Mouse (Mus musculus): ENCODE data around the gene Nup43. TPM values are rescaled to one million over a fixed set of nuclear protein-coding genes. Genes with fewer than 3 reads are reported as not detected.
"Not testable (repeated sequence)": the region's sequence is repeated elsewhere in the genome, so short reads cannot be mapped to it uniquely, and the experiment has no call there.

Nup43 gene
- total RNA-seq (2021): 10 to 100 TPM; 14.8 to 15.5 TPM

DNA sequence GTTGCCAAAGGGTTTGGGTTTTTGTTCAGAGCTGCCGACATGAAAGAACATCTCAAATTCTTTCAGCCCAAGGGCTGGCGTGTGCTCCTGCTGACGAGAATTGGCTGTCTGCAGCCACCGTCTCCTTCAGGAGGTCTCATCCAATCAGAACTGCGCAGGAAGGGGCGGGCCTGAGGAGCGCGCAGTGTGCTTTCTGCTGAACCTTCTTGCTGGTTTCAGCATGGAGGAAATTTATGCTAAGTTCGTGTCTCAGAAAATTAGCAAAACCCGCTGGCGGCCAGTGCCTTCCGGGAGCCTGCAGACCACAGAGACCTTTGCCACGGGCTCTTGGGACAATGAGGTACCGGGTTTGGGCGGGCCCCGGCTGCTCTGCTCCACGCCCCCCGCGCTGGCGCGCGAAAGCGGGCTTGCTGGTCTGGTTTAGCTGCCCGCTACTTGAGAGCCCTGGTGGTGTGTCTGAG, at the start of gene Nup43:
Gene Nup43, plus strand, starts transcription at position 162 of the 461 bp plus-strand sequence.
- peak; percentile 93 for DNase-seq

DNA sequence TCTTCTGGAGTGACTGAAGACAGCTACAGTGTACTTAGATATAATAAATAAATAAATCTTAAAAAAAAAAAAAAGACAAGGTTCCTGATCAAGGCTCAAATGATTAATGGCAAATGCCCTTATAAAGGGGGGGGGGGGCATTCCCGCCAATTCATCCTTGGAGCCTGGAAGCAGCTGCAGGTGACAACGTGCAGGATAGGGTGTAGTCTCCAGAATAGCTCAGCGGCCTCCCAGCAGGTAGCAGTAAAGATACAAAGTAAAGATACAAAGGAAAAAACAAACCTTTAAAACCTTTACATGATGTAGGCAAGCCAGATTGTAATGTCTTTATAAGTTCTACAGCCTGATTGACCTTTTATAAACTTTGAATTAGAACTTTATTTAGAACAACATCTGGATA, 49.7 kb upstream of the Nup43 start:
- DNase-seq: not testable (repeated sequence)

DNA sequence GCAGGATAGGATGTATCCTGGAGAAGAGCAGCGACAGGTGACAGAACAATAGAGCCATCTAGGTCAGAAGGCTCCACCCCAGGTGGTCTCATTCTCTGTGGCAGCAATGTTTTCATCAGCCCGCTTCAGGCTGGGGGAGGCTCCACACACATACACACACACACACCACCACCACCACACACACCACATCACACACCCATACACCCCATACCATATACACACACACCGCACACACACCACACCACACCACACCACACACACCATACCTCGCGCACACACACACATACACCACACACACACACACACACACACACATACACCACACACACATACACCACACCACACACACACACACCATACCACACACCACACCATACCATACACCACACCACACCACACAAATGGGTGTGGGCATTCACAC, 47.5 kb upstream of the Nup43 start:
- DNase-seq: no peak

DNA sequence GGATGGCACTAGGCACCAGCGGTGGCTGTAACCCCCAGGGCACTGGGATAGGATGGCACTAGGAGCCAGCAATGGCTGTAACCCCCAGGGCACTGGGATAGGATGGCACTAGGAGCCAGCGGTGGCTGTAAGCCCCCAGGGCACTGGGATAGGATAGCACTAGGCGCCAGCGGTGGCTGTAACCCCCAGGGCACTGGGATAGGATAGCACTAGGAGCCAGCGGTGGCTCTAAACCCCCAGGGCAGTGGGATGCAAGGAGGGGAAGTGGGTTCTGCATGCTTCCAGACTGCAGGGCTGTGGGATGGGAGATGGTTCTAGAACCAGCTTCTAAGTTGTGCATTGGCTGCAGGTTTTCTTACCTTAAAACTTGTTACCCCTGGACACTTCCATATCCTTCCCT, 46.6 kb upstream of the Nup43 start:
- no peak for DNase-seq

DNA sequence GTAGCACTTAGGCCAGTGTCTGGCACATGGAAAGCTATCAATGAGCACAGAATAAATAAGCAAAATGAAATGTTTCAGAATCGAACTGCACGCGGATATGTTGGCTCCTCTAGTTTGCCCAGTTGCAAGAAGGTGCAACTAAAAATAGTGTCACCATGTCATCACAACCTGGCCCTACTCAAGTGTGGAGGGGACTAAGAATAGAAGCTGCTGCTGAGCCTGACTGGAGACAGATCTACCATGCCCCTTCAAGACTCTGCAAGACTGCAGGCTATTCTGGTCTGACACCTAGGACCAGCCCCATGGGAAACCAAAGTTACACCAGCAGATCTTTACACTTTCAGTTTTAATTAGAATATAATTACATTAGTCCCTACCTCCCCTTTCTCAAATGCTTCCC, 44.9 kb upstream of the Nup43 start:
- no peak for DNase-seq

DNA sequence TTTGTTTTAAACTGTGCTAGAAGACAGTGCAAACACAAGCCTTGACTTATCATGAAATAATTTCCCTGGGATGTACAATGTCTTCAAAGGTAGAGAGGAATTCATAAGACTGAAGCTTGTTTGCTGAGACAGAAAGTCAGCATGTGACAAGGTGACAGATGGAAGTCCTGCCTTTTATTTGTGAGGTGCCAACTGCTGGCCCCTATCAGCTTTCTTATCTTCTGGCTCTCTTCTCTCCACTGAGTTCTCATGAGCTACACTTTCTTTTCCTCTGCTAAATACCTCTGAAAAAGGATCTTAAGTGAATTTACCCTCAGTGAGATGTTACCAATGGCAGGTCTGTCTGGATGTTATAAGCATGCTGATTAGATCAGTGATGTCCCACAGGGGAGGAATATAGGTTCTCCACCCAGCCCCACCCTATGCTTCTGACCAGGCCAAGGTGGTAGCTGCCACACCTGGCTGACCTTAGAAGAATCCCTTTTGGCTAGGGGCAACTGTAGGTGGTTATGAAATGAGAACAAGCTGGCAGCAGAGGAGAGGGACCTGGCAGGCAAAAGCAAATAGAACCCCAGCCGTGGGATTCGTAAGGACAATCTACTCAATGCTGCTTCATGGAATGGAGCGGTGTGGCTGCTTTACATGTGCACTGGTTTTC, 43.3 kb upstream of the Nup43 start:
- no peak for DNase-seq

DNA sequence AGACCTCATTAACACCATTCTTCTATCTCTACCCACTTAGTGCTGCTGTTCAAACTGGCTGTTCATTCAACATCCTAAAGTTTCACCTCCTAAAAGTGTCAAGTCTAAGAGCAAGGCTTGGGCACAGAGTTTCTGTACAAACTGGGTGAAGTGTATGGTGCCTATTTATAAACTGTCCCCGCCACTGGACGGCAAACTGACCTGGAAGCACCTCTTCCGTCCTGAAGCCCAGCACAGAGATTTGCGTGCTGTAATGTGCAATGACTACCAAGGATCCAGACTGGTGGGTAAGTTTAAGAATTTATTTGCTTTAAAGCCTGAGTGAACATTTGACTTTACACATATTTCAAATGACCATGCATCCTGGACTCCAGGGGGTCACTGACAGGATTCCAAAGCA, 38.2 kb upstream of the Nup43 start:
- DNase-seq: peak; percentile 28

DNA sequence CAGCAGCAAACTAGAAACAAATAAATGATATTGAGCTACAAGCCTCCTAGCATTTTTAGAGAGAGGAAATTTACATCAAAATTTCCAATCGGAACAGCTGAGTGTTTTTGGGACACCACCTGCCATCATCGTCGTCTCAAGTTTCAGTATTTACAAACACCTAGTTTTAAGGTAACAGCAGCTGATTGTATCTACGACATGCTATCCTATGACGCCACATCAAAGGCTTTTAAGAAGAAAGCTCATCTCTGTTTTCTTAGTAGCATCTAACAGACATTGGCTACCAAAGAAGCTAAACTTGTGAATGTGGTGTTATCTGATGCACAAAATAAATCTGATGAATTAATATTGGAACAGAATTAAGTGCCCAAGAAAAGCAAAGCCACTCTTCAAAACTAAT, 37.0 kb upstream of the Nup43 start:
- DNase-seq: no peak

DNA sequence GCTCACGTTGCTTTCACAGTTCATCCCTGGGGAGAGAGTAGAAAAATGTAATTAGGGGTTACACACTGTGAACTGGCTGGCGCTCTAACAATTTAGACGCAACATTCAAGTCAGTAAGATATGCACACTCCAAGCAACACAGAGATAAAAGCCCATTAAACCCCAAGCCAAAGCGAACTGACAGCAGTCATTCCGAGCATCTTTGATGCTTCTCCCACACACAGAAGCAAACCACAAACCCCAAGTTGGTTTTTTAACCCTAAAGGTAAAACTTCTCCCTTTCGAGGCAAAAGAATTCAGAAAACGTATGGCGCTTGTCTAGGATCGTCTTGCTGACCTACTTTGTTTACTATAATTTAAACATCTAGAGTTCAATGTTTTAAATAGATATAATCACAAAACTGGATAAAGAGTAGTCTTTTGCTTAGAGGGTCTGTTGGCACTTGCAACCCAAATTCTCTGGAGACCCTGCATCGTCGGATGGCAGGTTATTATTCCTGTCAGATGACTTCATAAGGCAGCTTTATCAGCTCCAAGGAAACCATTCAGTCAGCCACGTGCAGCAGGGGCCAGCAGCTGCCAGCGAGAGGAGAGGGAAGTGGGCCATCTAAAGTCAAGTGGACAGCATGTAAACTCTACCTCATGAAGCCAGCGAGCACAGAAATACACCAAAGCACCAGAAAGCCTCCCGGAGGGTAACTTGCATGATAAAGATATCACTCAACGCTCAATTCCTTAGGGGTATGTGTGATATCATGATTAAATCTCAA, 36.2 kb upstream of the Nup43 start:
- peak; percentile 17 for DNase-seq

DNA sequence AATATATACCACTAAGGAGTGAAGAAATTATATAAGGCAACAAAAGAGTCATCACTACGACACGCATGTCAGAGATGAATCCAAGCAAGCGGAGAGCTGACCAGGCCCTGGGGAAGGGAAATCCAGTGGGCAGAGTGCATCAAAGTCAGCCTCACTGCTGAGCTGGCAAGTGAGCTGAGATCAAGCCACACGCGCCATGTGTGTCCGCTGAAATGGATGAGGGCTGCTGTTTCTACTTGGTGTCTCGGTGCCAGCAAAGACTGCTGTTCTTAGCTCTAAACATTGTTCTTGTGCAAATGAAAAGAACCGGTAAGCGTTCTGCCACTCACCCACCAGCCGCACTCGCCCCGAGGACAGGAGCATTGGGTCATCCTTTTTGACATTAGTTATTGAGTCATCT, 26.9 kb upstream of the Nup43 start:
- no peak for DNase-seq

DNA sequence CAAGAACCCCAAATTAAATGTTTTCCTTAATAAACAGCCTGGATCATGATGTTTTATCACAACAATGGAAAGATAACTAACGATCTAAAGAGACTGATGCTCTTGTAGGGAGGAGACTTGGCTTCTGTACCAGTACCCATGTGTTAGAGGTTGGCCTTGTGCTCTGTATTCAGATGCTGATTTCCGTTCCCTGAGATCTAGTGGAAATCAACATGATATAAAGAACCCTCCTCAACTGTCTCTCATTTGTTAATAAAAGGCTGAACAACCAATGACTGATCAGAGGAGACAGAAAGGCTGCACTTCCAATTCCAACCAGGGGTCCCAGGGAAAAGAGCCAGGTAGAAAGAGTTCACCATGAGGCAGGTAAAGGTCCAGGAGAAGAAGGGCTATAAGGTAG, 21.4 kb upstream of the Nup43 start:
- no peak for DNase-seq

DNA sequence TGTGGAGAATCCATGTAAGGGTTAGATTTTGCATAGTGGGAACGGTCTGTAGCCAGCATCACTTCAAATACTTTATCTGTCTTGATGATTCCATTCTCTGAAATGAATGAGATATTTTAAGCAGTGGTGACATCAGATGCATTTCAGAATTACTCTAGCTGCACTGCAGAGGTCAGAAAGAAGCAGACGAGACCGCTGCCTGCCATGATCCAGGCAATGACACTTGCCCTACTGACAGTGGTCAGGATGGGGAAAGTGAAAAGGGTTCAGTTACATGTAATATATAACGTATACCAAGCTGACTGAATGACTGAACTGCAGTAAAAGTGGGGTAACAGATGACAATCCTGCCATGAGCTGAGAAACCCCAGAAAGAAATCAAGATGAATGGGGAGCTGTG, 18.2 kb upstream of the Nup43 start:
- DNase-seq: no peak

DNA sequence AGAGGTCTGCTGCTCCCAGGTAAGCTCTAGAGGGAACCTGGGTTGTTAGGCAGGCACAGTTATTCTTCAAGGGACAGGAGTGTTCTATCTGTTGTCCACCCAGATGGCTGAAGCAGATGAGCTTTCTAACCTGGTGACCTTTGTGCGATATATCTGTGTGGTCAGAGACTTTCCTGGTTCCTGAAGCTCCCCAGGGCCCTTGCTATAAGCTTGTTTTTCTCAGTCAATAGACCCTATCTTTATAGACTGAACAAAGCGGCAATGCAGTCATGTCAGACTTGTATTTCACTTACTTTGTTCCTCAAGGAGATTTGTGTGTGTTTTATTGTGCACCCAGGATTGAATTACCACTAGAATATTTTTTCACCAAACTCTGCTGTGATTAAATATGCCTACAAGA, 16.2 kb upstream of the Nup43 start:
- no peak for DNase-seq

DNA sequence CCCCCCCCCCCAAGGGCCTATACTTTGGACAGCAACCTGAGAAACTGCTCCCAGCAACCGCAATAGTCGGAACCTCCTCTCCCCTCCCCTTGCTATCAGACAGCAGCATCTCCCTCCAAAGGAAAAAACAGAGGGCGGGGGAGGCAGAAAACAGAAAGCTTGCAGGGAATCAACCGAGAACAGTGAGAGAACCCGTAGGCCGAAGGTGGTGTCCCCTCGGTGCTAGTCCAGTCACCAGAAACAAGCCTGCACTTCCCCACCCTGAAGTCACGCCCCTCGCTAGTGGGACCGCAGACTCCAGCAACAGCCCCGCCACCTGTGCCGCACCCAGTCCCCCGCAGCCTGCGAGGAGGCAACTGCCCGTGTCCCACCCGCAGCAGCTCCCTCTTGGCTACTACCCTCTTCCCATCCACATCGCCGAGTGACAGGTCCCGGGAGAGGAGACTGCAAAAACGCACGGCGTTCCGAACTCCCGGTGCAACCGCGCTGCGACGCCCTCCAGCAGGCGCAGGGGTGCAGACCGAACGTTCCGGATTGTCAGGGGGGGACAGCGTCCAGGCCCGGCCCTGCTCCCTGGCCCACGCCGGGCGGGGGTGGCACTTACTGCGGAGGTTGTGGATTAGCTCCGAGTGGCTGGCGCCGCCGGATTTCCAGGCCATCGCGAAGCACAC, 4.7 kb upstream of the Nup43 start:
- DNase-seq: peak; percentile 83

DNA sequence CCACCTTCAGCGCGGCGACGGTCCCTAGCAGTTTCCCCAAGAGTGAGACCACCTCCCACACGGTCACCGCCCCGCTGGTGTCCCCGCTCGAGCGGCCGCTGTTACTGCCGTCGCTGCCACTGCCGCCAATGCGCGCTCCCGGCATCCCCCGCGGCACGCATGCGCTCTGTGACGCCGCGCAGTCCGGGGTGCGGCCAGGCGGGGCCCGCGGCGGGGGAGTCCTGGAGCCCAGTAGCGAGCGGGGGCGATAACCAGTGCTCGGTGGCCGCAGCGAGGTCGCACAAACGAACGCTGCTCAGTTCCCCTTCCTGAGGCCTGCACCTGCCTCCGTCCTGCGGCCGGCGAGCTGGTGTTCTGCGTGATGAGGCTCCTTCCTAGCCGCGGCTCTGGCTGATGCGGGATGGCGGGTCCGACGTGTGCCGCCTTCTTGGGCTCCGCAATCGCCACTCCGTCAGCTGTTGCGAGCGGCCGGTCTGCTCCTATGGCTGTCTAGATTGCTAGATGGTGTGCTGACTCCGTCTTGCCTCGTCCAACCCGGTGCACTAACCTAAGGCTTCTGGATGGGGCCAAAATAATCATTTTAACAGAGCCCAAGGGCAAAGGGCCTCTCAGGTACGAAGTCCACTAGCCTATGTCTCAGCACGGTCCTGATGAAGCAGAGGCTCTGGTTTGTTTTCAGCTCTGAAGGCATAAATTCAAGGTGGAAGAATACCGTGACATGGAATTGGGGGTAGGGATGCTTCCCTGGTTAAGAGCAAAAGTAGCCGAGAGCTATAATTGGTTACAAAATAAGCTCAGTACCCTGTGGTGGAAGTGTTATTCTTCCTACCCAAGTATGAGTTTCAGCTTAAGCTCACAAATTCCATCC, 3.9 kb upstream of the Nup43 start:
- DNase-seq: peak; percentile 95

DNA sequence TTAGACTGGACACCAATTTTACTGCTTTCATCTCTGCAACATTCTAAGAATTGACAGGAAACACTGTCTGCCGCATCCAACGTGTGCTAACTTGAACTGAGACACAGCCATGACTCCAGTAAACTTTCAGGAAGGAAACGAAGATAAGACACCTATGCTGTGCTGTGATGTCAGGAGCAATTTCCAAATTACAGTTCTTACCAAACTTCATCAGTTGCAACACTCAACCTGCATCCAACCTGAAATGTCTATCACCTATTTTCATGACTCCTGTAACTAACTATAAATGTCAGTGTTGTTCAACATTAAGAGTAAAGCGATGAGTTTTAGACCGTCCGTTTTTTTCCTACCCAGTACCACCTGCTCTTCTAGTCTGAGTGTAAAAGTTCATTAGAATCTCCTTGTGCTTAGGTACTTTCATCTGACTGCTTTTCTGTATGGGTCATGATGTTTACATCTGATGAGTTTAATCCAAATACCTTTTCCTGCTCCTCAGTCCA, 3.2 kb upstream of the Nup43 start:
- no peak for DNase-seq

DNA sequence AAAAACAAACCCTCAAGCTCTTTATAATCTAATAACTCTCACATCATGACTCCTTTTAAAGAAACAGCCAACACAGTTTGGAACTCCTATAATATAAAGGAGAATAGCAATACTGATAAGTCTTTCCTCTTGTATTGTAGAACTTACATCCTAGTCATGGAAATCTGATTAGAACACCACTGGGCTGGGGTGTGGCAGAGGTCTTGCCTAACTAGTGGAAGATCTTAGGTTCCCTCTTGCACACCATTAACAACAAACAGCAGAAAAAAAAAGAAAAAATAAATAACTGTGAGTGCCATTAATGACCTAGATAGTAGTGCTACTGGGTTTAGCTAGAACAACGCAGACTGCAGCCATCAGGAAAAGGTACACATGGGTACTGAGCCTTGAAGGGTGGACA, 2.4 kb upstream of the Nup43 start:
- DNase-seq: no peak

DNA sequence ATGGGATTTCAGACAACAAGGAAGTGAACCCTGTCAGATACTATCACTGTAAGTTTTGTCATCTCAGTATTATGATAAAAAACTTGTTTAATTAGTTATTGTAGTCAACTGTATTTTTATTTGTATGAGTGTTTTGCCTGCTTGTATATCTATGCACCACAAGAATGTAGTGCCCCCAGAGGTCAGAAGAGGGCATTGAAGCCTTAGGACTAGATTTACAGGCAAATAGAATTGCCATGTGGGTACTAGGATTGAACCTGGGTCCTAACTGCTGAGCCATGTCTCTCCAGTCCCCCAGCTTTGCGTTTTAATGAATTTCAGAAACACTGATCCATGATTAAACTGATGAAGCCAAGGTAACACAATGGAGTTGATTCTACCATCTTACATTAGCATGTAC, 6.4 kb downstream of the Nup43 start:
- DNase-seq: peak; percentile 26

DNA sequence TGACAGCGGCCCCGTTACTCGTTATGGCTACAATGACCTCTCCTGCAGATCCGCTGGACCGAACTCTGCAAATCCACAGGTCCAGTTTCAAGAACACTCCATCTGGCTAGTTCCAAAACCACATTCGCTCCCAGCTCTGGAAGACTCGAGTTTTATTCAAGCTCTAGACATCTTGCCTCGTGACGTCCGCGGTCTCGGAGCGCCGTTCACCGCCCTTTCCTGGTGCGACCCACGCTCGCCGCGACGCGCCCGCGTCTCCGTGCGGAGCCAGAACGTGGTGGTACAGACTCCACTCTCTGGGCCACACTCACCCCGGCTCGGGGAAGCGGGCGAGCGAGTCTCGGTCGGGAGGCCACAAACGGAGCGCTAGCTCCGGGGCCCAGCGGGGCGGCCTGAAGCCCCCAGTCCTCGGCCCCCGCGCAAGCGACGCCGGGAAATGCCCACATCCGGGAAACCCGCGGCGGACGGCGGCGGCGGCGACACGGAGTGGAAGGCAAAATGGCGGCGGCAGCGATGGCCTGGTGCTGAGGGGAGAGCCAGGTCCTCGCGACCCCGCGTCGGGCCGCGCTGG, 13.5 kb downstream of the Nup43 start, which contains the start of the genes Pcmt1 and Lats1:
Gene Pcmt1, minus strand, starts transcription at position 406 of the 571 bp plus-strand sequence.
Gene Lats1, plus strand, starts transcription at position 484 of the 571 bp plus-strand sequence.
- peak; percentile 92 for DNase-seq

DNA sequence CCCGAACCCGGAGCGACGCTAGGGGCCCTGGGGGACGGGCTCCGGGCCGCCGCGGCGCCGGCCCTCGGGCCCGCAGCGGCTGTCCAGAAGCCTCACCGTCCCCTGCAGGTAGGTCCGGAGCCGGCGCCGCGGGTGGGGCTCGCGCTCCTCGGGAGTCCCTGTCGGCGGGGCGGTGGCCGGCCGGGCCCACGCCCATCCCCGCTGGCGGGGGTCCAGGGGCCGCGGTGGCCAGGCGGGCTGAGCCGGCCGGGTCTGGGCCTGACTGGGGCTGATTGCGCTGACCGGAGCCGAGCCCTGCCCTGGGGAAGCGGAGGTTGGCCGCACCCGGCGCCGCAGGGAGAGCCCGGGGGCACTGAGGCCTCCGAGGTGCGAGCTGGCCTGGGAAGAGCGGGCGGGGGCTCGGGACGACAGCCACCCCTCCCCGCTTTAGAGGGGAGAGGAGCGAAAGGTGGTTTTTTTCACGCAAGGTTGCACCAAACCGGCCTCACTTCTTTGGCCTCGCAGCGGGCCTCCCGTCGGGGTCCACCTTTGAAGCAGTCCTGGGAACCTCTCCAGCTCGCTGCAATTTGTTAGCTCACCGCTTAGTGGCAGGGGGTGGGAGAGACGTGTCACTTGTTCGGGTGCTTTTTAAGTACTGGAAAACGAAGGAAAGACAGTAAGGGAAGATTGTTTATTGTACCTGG, 14.2 kb downstream of the Nup43 start:
- peak; percentile 87 for DNase-seq

DNA sequence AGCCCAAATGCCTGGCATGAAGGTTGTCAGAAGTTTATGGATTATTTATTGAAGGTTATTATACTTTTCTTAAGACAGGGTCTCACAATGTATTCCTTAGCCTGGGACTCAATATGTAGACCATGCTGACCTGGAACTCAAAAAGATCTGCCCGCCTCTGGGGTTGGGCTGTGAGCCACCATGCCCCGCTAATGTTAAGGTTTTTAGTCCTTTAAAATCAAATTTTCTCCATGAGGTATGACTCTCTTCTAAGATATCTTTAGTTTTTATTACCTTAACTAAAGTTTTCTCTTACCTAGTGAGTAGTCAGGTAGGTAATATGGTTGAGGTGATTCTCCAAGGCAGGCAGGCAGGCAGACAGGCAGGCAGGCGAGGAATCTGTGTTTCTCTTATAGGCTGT, 14.9 kb downstream of the Nup43 start:
- DNase-seq: no peak
